Mouse (Mus musculus) layer of hippocampus, adult 9-10 months (tissue): ENCODE measurements around the gene Eif4a3.
A peak's percentile ranks its signal among the peaks of the same experiment; 100 is the strongest.

Source experiments
- DNase-seq: peaks from one replicate; pipeline ENCODE4 v3.0.0; 2022; ENCODE audit warnings: low spot score

Gene Eif4a3

DNA sequence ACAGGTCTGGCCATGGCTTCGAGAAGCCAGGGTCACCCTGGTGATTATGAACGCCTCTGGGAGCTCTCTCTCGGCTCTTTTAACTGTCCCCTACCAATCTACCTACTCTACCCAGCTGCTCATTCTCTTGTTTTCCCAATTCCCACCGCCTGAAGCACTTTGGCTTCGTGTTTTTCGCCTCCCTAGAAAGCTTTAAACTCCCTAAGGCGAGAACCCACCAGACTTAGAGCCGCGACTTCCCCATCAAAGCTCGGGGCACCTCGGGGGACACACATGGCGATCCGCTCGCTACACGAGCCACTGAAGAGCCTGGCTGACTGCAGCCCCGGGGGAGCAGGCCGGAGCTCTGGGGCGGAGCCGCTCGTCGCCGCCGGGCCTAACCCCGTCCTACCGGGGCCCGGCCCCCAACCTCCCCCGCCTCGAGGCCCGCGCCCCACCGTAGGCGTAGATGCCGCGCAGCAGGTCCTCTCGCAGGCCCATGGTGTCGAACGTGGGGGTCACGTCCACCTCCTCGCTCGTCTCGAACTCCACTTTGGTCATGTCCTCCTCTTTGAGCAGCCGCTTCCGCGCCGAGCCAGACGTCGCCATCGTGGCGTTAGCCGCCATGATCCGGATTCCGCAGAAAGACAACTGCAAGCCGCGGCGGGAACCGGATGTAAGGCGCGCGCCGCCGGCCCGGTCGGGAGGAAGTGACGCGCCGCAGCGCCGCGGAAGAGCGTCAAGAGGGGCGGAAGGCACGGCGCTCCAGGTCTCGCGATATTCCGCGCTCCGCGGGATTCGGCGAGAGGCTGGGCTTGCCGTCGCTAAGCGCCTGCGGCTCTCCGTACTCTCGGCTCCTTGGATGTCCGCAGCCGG, at the start of gene Eif4a3:
TSS of gene Eif4a3 (minus strand) at position 699 of the 855 bp plus-strand sequence.
- peak; percentile 69 for DNase-seq

DNA sequence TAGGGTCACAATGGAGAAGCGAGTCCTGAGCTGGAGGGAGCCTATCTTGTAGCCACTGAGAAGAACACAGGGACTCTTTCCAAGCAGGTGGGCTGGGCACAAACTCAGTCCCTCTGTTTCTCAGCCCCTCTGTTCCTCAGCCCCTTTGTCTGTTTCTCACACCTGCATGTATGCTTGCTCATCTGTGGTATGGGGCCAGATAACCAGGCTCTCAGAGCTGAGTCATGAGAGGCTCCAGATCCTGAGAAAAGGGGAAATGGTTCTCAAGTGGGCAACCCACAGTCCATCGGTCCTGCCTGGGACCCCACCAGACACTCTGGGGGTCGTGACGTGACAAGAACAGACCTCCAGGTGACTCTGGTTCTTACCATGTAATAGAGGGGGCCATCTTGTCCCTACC, 47.2 kb upstream of the Eif4a3 start:
- no peak for DNase-seq

DNA sequence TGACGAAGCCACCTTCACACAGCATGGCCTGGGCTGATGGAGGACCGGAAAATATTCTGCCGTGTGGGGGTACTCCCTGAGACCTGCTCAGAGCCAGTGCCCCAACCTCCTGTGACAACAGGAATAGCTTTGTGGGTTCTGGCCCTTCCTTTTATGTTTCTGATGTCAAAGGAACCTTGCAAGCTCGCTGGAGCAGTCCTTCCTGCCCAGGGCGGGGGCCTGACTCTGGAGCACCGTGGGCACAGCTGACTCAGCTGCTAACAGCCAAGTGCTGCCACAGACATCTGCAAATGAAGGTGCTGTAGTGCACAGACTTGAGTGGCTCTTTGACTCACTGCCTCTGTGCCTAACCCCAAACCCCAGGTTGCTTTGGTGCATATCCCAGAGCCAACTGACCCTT, 45.0 kb upstream of the Eif4a3 start:
- no peak for DNase-seq

DNA sequence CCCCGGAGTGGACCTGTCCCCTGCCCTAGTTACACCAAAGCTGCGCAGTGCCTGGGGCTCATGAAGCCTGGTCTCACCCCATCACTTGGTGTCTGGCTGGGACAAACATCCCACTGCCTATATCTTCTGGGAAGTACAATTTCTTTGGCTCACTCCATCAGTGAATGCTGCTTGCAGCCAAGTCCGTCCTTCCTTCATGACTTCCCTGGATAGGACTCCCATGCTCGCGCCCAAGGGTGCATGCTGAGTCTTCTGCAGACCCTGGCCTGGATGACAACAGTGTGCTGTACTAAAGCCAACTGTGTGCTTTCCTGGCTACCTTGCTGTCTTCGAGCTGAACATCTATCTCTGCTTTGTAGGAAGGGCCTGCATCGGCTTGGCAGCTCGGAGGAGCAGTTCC, 44.3 kb upstream of the Eif4a3 start:
- no peak for DNase-seq

DNA sequence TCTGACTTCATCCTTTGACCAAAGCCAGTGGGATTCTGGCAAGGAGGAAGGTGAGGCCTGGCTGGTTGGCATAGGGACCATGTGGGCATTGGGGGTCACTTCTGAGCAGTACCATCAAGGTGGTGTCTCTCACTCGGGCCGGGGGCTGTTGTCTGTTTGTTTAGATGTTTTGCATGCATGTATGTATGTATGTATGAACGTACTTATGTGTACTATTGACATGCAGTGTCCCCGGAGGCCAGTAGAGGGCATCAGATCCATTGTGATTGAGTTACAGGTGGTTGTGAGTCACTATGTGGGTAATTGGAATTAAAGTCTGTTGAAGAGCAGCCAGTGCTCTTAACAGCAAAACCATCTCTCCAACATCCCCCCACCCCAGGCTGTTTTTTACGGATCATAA, 39.7 kb upstream of the Eif4a3 start:
- peak; percentile 79 for DNase-seq

DNA sequence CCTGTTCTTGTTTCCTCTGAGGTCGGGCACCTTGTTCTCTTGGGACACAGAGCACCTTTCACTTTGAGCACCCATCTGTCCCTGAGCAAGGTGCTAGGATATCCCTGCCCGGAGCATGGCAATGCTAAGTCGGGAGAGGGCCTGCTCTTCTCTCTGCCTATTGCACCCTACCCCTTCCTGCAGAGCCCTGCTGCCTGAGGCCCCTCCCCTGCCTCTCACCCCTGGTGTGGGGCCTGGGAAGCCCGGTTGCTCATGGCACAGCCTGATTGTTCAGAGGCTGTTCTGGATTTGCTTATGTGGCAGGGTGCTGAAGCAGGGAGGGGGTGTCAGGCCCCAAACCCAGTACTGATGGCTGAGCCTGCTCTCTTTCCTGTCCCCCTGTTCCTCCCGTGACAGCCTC, 39.3 kb upstream of the Eif4a3 start:
- no peak for DNase-seq

DNA sequence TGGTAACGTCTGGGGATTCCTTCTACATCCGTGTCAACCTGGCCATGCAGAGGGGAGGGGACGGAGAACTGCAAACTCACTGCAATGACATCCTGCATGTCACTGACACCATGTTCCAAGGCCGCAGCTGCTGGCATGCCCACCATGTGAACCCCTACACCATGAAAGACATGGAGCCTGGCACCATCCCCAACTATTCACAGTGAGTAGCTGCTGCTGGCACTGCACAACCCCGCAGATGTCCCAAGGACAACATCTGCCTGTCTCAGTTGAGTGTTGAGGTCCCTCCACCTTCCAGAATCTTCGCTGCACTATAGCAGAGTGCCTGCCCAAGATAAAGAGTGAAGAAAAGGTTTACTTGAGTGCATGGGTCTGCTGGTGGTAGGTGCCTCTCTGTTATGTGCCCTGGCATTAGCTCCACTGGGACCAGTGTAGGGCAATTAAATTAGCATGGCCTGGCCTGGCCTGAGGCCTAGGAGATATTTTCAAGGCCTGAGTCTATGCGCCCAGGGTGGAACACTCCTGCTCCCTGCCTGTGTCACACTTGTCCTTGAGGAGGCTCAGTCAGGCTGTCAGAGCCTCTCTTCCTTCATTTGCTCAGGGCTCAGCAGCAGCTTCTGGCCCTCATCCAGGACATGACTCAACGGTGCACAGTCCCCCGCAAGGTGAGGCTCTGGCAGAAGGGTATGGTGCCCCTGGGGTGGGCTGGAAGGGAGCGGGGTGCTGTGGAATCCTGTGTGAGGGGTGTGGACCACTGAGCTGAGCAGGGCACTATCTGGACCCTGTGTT, 38.6 kb upstream of the Eif4a3 start:
- DNase-seq = no peak

DNA sequence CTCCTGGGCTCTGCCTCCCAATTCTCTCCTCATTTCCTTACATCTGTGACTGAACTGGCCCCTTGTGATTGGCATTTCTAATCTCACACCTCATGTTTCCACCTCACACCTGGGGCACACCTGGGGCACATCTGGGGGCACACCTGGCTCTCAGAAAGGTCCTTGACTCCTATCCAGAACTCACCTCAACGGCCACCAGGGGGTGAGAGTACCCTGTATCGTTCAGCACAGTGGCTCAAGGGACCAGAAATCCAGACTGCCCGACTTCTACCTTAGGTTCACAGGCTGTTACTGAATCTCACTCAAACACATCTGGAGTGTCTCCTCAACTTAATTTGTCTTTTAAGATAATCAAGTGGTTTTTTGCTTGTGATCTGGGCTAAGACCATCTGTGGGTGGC, 32.1 kb upstream of the Eif4a3 start:
- no peak for DNase-seq

DNA sequence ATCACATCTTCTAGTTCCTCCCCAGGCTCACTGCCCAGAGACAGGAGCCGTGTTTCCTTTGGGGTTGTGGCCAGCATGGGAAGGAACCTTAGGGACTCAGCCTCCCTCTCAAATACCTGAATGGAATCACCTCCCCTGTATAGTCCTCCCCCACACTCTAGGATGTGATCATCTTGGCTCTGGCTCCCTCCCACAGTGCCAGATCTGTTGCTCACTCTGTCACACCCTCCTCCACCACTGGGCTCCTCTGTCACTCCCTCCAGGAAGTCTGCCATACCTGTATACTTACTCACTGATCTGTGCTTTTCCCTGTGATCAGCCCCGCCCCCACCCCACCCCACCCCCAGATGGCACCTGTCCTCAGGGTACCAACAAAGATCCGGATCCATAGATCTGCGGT, 30.7 kb upstream of the Eif4a3 start:
- no peak for DNase-seq

DNA sequence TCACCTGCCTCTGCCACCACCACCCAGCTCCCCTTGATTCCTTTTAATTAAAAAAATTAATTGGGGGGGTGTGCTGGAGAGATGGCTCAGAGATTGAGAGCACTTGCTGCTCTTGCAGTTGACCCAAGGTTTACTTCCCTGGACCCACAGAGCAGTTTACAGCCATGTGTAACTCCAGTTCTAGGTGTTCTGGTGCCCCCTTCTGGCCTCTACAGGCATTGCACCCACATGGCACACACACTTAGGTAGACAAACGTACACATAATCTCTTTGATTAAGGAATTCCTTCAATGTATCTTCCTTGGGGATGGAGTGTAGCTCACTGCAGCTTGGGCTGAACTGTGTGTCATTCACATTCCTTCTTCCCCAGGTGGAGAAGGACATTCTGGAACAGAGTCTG, 25.2 kb upstream of the Eif4a3 start:
- DNase-seq = no peak

DNA sequence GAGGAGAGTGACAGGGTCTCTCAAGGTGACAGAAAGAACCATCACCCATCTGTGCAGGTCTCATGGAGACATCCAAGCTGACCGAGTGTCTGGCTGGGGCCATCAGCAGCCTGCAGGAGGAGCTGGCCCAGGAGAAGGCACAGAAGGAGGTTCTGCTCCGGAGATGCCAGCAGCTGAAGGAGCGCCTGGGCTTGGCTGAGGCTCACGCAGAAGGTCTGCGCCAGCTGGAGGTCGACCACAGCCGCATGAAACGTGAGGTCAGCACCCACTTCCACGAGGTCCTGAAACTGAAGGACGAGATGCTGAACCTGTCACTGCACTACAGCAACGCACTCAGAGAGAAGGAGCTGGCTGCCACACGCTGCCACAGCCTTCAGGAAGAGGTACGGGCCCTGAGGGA, 22.6 kb upstream of the Eif4a3 start:
- no peak for DNase-seq

DNA sequence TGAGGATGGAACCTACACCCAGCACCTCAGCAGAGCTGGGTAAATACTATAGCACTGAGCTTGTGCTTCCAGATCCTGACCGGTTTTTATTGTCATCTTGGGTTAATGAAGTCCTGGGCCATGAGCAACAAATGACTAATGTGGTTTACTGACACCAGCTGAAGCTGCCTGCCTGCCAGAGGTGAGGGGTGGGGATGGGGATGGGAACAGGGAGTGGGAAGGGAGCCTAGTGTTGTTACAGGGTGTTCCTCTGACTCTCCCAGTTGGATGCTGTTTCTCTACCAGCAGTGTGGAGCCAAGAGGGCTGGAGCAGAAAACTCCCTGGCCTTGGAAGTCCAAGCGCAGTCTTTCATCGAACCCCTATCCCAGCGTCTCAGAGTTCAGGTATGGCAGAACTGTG, 16.8 kb upstream of the Eif4a3 start:
- no peak for DNase-seq

DNA sequence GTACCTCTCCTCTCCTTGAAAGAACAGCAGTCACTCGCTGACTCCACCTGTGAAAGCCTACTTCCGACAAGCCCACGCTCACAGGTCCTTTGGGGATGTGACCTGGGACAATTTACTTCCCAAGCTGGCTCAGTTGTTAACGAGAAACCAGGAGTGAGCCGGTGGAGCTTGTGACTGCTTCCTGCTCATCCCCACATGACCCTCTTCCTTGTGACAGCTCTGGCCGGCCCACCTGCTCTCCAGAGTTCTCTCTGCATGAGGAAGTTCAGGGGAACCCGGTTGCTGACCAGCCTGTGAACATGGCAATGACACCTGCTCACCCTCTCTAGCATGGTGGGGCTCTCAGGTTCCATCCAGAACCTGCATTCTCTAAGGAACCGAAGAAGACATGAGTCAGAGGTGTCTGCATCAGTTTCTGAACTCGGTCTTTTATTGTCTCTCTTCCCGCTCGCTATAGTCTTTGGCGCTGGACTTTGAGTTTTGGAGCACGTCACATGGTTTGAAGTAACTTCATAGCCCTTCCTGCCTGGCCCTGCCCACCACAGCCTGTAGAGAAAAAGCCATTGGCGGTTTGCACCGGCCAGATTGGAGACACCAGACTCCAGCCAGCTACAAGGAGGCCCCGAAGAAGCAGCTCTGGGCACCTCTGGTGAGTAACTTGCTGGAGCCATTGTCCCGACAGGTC, 14.5 kb upstream of the Eif4a3 start:
- DNase-seq = no peak

DNA sequence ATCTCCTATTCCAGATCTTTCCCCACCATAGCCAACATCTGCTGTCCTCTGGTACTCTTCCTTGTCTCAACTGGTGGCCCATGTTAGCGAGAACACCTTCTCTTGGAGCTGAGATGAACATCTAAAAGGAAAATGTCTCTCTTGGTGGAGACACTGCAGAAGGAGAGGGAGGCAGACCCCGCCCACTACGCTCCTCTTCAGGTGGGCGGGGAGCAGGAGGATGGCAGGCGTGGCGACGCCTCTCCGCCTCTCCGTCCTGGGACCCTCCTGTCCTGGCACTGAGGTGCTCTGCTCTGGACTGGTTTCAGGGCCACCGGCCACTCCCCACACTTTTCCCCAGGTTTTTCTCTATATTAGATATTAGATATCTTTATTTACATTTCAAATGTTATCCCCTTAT, 10.7 kb upstream of the Eif4a3 start:
- DNase-seq = no peak

DNA sequence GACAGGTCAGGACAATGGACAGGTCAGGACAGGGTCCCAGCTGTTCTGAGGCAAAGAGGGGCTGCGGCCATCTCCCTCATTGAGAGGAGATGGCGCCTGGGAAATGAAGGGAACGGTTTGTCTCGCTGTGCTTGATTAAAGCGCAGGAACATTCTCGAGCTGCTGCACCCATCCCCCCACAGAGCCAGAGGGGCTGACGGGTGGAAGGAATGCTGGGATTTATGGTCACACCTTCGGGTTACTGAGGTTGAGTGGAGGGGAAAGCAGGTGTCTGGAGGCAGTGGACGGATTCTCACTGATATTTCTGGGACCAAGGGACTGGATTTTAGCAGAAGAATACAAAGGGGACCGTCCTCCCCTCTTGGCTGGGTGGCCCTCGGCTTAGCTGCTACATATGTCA, 8.0 kb upstream of the Eif4a3 start:
- no peak for DNase-seq

DNA sequence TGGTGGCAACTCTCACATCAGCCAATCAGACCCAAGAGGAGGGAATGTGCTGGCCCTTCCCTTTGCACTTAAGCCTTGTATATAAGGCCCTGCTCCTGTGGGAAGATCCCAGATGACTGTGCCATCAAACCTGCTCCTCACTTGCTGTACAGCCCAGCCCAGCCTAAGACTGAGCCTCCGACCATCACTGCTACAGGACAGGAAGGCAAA, 7.7 kb upstream of the Eif4a3 start, which contains the start of gene Card14:
TSS of gene Card14 (plus strand) at position 111 of the 210 bp plus-strand sequence.
- no peak for DNase-seq

DNA sequence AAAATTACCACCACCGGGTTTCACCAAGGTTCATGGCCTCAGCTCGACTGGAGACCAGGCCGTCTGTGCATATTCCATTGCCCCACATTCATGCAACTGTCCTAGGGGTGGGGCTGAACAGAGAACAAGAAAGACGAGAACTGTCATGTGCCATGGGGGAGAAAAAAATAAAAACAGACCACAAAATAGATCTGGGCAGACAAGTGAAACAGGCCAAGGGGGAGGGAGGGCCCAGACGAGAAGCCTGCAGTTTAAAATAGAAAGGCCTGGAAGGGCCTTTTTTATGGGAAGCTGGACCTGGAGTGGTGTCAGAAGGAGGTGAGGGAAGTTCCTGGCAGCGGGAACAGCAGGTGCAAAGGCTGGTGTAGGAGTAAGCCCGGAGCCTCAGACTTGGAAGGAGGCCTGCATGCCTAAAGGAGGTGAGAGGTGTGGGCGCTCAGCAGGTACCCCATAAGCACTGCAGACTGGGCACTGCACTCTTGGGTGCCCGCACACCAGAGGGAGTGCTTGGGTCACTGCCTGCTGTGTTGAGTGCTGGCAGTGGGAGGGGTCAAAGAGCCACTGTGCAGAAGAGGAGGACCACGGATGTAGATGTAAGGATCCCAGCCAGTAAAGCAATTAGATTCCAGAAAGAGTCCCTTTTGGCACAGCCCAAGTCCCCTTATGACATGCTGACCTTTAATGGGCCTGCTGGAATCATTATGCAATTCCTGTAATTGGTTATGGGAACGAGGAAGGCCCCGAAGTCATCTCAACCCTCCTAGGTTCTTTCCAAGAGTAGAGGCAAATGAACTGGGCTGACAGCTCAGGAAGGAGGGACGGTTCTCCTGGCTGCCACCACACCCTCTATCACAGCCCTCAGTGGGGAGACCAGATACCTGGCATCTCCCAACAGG, 7.1 kb upstream of the Eif4a3 start:
- DNase-seq = no peak

DNA sequence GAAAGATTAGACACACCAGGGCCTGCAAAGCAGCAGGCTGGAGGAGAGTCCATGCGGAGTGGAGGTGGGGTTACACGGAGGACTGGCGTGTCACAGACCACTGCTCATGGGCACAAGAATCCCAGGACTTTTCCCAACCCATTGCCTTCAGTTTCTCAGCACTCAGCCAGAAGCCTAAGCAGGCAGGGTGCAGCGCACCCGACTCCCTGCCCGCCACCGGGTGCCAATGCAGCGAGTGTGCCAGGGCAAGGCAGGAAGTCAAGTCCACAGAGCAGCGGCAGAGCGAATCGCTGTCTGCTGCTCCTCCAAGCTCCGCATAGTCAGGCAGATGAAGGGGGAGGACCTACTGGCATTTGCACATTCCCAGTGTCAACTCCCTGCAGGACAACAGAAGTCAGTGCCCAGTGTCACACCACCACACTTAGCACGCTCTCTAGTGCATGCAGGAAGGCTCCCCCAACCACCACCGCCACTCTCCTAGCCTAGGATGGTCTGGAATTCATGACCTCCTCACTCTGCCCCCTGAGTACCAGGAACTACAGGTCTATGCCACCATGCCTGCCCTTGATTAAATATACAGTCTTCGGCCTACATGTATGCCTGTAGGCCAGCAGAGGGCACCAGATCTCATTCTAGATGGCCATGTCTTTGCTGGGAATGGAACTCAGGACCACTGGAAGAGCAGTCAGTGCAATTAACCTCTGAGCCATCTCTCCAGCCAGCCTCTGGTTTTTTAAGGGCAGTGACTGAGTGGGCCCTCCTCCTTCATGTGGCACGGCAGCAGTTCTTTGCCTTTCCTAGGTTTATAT, 5.2 kb upstream of the Eif4a3 start:
- no peak for DNase-seq

DNA sequence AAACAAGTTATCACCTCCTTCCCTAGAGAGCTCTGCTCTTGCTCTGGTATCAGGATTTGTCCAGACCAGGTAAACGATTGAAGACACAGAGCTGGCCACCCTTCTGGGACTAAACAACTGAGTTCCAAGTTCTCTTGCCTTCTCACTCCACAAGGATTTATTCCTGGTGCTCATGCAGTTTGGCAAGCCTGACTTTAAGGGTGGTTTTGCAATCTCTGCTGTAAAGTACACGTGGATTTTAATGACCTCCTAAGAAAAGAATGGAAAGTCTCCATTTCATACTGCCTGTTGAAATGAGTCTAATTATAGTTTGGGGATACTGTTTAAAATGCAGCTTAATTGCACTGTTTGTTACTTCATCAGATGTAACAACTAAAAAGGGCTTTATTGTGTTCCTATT, 1.1 kb upstream of the Eif4a3 start:
- DNase-seq = no peak

DNA sequence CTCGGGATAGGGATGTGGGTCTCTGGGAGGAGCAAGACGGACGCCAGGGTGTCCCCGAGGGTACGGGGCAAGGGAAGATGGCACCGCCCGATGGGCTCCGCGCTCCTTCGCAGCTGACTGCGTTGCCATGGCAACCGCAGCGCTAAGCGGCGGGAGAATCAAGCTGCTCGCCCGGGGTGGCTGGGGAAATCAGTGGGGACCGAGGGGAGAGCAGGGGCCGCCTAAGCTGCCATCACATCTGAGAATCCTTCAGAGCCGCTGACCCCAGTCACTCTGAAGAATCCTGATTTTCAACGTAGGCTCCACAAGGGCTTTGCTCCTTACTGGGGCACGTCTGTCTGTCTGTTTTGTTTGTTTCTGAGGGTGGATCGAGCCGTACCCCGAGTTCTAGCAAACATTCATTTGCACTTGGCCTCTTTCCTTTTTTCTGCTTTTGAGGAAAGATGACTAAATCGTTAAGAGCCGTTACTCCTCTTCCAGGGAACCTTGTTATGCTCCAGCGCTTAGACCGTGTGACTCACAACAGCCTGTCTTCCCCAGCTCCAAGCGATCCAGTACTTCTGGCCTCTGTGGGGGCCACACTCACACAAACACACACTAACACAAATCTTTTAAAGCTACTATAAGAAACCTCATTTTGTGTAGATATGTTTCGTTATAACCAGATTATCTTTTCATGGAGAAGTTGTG, 502 bp upstream of the Eif4a3 start:
- no peak for DNase-seq

DNA sequence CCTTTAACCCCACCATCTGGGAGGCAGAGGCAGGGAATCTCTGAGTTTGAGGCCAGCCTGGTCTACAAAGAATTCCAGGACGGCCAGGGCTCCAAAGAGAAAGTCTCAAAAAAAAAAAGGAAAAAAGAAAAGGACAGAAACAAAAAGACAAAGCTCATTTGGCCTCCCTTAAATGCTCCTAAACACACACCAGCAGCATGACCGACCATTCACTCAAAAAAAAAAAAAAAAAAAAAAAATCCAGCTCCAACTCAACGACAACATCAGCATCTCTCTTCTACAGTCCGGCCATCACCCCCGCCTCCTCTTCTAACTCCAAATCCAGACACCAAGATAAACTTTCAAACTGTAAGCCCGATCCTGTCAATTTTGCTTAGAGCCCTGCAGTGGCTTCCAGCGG, 972 bp downstream of the Eif4a3 start:
- no peak for DNase-seq
